In the genomic region with DNA sequence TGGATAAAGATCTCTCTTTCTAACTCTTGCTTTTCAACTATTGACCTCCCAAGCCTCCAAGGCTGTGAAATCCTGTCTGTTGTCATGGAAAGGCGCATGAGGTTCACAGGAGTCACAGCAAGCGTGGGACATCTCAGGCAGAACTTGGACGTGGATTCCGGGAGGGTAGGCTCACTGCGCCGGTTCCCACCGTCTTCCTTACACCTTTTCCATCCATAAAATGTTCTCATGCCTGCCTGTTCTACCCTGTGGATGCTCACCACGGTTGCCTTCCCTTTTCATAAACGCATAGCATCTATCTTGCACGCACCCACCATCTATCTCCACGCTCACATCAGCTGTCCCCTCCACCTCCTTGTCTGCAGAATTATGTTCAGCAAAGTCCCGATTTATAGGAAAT, we compare ENCODE assay signal across 20 mouse cellular contexts. TPM values are rescaled to one million over a fixed set of nuclear protein-coding genes. Genes with fewer than 3 reads are reported as not detected.
DNase-seq lines count a peak whose midpoint lies in the region; ATAC-seq and TF ChIP-seq lines count a peak whose summit lies in the region.
"Had no signal": no experiment of that assay in that cellular context is flagged by ENCODE, and none has a peak within 500 bp of the region (broad histone marks: within the 10 kb centered on the region; RNA-seq: fewer than 3 reads in every experiment).

No protein-coding gene starts in this region.

- H3K4me3 ChIP-seq in kidney, postnatal 0 days (replicated peaks; ENCODE audit: low read depth, low read length): no peak overlapping the region
- H3K4me3 ChIP-seq in hindbrain, embryonic 13.5 days: peak overlapping the region; percentile 11; the same call in 1 of the 2 replicates
- H3K4me3 ChIP-seq in hindbrain, embryonic 15.5 days: 0 out of 2 replicates have a peak overlapping the region, but pooled peaks have one; percentile 3
- peak overlapping the region; percentile 17 for H3K4me3 ChIP-seq in neural tube, embryonic 13.5 days
- H3K4me3 ChIP-seq: embryonic facial prominence, embryonic 13.5 days; erythroblast, embryonic 14.5 days; forebrain, embryonic 12.5 days; gastrocnemius, adult 2 months; heart, embryonic 15.5 days had no signal

- peak overlapping the region; percentile 39; the same call in 1 of the 2 replicates for H3K27ac ChIP-seq in kidney, postnatal 0 days
- peak overlapping the region; percentile 93 for H3K27ac ChIP-seq in hindbrain, embryonic 13.5 days
- H3K27ac ChIP-seq in hindbrain, embryonic 15.5 days (replicated peaks): peak overlapping the region; percentile 85
- H3K27ac ChIP-seq in neural tube, embryonic 13.5 days (replicated peaks): peak overlapping the region; percentile 99
- H3K27ac ChIP-seq: embryonic facial prominence, embryonic 13.5 days; forebrain, embryonic 12.5 days; gastrocnemius, adult 2 months; heart, embryonic 15.5 days; macrophage had no signal

- no peaks in the 10 kb centered on the region for H3K9me3 ChIP-seq in kidney, postnatal 0 days (replicated peaks; ENCODE audit: low read length)
- H3K9me3 ChIP-seq in hindbrain, embryonic 13.5 days: no peaks in the 10 kb centered on the region
- no peaks in the 10 kb centered on the region for H3K9me3 ChIP-seq in hindbrain, embryonic 15.5 days
- H3K9me3 ChIP-seq in neural tube, embryonic 13.5 days: no peaks in the 10 kb centered on the region
- H3K9me3 ChIP-seq: embryonic facial prominence, embryonic 13.5 days; forebrain, embryonic 12.5 days; heart, embryonic 15.5 days had no signal

- H3K9ac ChIP-seq in kidney, postnatal 0 days (ENCODE audit: low read depth, low read length): no peak overlapping the region
- peak overlapping the region; percentile 61 for H3K9ac ChIP-seq in hindbrain, embryonic 13.5 days
- H3K9ac ChIP-seq in hindbrain, embryonic 15.5 days: 0 out of 2 replicates have a peak overlapping the region, but pooled peaks have one; percentile 25
- H3K9ac ChIP-seq in neural tube, embryonic 13.5 days: peak overlapping the region; percentile 66
- H3K9ac ChIP-seq: embryonic facial prominence, embryonic 13.5 days; forebrain, embryonic 12.5 days; heart, embryonic 15.5 days had no signal

- no peaks in the 10 kb centered on the region for H3K27me3 ChIP-seq in kidney, postnatal 0 days (ENCODE audit: insufficient read depth, low read length)
- no peaks in the 10 kb centered on the region for H3K27me3 ChIP-seq in hindbrain, embryonic 13.5 days
- H3K27me3 ChIP-seq in hindbrain, embryonic 15.5 days: no peaks in the 10 kb centered on the region
- no peaks in the 10 kb centered on the region for H3K27me3 ChIP-seq in neural tube, embryonic 13.5 days

- no peak for DNase-seq in kidney, postnatal 0 days (ENCODE audit: low spot score)
- DNase-seq in kidney, adult 11 months: no peak
- no peak for DNase-seq in frontal cortex, postnatal 10 days (ENCODE audit: low spot score in 2 of 2)
- DNase-seq in cerebellum, postnatal 25 days: no peak
- DNase-seq: adrenal gland, adult 2 months; cerebellum, adult 11 months; cerebellum, adult 9-11 months; gastrocnemius, adult 2 months; heart, postnatal 36 days; kidney, adult 9 months; layer of hippocampus, postnatal 36 days; thymus, postnatal 25 days had no signal

- peaks cover 5% of the 10 kb centered on the region; the same call in 1 of the 2 replicates for H3K4me1 ChIP-seq in kidney, postnatal 0 days (replicated peaks; ENCODE audit: insufficient read depth, low read length)
- H3K4me1 ChIP-seq in hindbrain, embryonic 13.5 days (replicated peaks): peaks cover 85% of the 10 kb centered on the region
- H3K4me1 ChIP-seq in hindbrain, embryonic 15.5 days (replicated peaks): peaks cover 70% of the 10 kb centered on the region
- peaks cover 95% of the 10 kb centered on the region for H3K4me1 ChIP-seq in neural tube, embryonic 13.5 days (replicated peaks)

- no peaks in the 10 kb centered on the region for H3K36me3 ChIP-seq in kidney, postnatal 0 days (ENCODE audit: insufficient read depth, low read length)
- no peaks in the 10 kb centered on the region for H3K36me3 ChIP-seq in hindbrain, embryonic 13.5 days
- no peaks in the 10 kb centered on the region for H3K36me3 ChIP-seq in hindbrain, embryonic 15.5 days
- no peaks in the 10 kb centered on the region for H3K36me3 ChIP-seq in neural tube, embryonic 13.5 days
- H3K36me3 ChIP-seq: embryonic facial prominence, embryonic 13.5 days; forebrain, embryonic 12.5 days; heart, embryonic 15.5 days had no signal

- 61% methylated on average over 12 of the region's 12 CpGs for WGBS in kidney, postnatal 0 days
- WGBS in hindbrain, embryonic 13.5 days: 63% methylated on average over 12 of the region's 12 CpGs
- 48% methylated on average over 12 of the region's 12 CpGs for WGBS in hindbrain, embryonic 15.5 days
- 20% methylated on average over 12 of the region's 12 CpGs for WGBS in neural tube, embryonic 13.5 days

- H3K4me2 ChIP-seq in kidney, postnatal 0 days (ENCODE audit: low read length): peak overlapping the region; percentile 27; the same call in 1 of the 2 replicates
- H3K4me2 ChIP-seq in hindbrain, embryonic 13.5 days: peak overlapping the region; percentile 41
- peak overlapping the region; percentile 44 for H3K4me2 ChIP-seq in hindbrain, embryonic 15.5 days
- H3K4me2 ChIP-seq in neural tube, embryonic 13.5 days: peak overlapping the region; percentile 51
- H3K4me2 ChIP-seq: embryonic facial prominence, embryonic 13.5 days; forebrain, embryonic 12.5 days had no signal

- no peak for ATAC-seq in kidney, postnatal 0 days (replicated peaks; ENCODE audit: low FRiP score, low read depth)
- ATAC-seq in hindbrain, embryonic 13.5 days (ENCODE audit: low FRiP score): no peak
- ATAC-seq in hindbrain, embryonic 15.5 days (ENCODE audit: low FRiP score, low read depth): no peak
- no peak for ATAC-seq in neural tube, embryonic 13.5 days (ENCODE audit: low read depth)

- no peak for TF ChIP-seq CTCF in kidney, postnatal 0 days (IDR thresholded peaks at IDR 0.05; ENCODE audit: low read depth)

RNA-seq across cellular contexts. Expression of a gene that starts 36.6 kb away (rescaled TPM):
- polyA plus RNA-seq in kidney, postnatal 0 days (2015; fragmentation: Nextera tagmentation; extraction: Ambion mirVana): 17.6 and 19.8 TPM in 2 replicates
- polyA plus RNA-seq in hindbrain, embryonic 13.5 days (2015; fragmentation: Nextera tagmentation; extraction: Ambion mirVana): 69.0 and 71.8 TPM in 2 replicates
- 55.6 and 64.2 TPM in 2 replicates for polyA plus RNA-seq in hindbrain, embryonic 15.5 days (2015; fragmentation: Nextera tagmentation; extraction: Ambion mirVana)
- polyA plus RNA-seq in neural tube, embryonic 13.5 days (2015; fragmentation: Nextera tagmentation; extraction: Ambion mirVana): 78.0 and 84.2 TPM in 2 replicates

RNA-seq across cellular contexts. Expression of a gene that starts 48.1 kb away (rescaled TPM):
- polyA plus RNA-seq in kidney, postnatal 0 days (2015; fragmentation: Nextera tagmentation; extraction: Ambion mirVana): 101 and 106 TPM in 2 replicates
- polyA plus RNA-seq in hindbrain, embryonic 13.5 days (2015; fragmentation: Nextera tagmentation; extraction: Ambion mirVana): 108 and 109 TPM in 2 replicates
- polyA plus RNA-seq in hindbrain, embryonic 15.5 days (2015; fragmentation: Nextera tagmentation; extraction: Ambion mirVana): 66.0 and 78.0 TPM in 2 replicates
- polyA plus RNA-seq in neural tube, embryonic 13.5 days (2015; fragmentation: Nextera tagmentation; extraction: Ambion mirVana): 91.6 and 95.1 TPM in 2 replicates

Comparison
In these comparisons a context has a peak if more than half of its experiments do, and no peak if none do; other contexts are left out.
1. H3K27ac ChIP-seq: peak in every context shown above with its lines; median percentile 99 in neural tube, embryonic 13.5 days; 93 in hindbrain, embryonic 13.5 days; 85 in hindbrain, embryonic 15.5 days; 39 in kidney, postnatal 0 days.